Mouse (Mus musculus) kidney, adult 2 months (tissue): Measurements from ENCODE around the gene Neb.

Experiments
- CTCF ChIP-seq: fragments of 200-500 bp; conservative IDR thresholded peaks from 2 replicates; pipeline ENCODE4 v1.5.1; 2011; ENCODE audit warnings: low read depth, mild to moderate bottlenecking, control low read depth, low read length, moderate library complexity, mixed read lengths; ENCODE audit not compliant: insufficient read depth, insufficient read length
- POLR2A ChIP-seq: fragments of 200-500 bp; IDR thresholded peaks from one replicate; pipeline ENCODE4 v1.6.1; 2011; ENCODE audit warnings: low read depth, low read length, control low read depth

DNA sequence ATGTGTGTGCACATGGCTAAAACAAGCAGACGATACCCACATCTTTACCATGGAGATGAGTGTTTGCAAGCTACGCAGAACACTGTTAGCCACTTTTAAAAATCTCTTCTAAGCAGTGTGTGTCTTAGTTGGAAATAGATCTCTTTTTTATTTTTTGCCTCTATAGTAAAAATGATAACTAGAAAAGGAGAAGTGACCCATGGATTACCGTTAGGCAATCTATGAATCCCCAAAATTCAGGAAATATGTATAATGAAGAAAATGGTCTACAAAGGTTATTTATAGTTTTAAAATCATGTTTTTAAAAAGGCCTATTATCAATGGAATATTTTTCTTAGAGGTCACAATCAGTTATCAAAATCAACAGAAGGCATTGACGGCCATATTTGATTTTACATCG lies 80.3 kb downstream of the Neb start:
- no peak for TF ChIP-seq CTCF
- no peak for TF ChIP-seq POLR2A
